Mouse (Mus musculus): ENCODE results near the gene Irs1. TPM values are rescaled to one million over a fixed set of nuclear protein-coding genes. Genes with fewer than 3 reads are reported as not detected.
A peak's percentile ranks its signal among the peaks of the same experiment; 100 is the strongest.

The Irs1 gene
- polyA plus RNA-seq, 1 experiment from 2014 or later: 7.2 TPM

- Histone ChIP-seq H3K36me3 (ENCODE audit: control insufficient read depth, insufficient read depth, low read length) (no peaks in the 10 kb centered on the region), H3K9me3 (ENCODE audit: control insufficient read depth, low read length) (no peaks in the 10 kb centered on the region), H3K27ac (ENCODE audit: low read depth, low read length) (no peak overlapping the region), H3K4me3 (ENCODE audit: low read length) (no peak overlapping the region), H3K4me2 (ENCODE audit: low read length) (no peak overlapping the region), H3K4me1 (ENCODE audit: control insufficient read depth, insufficient read depth, low read depth, low read length) (peaks cover 4% of the 10 kb centered on the region), H3K27me3 (replicated peaks; ENCODE audit: control insufficient read depth, insufficient read depth, low read length) (no peaks in the 10 kb centered on the region), H3K9ac (ENCODE audit: low read depth, low read length) (no peak overlapping the region)
- ATAC-seq: no peak
- WGBS: 35% methylated on average over 1 of the region's 1 CpGs
Observed at GRCm38 (mm10) chr1:82262331-82262730, 28.9 kb downstream of the Irs1 start.

- Histone ChIP-seq H3K4me1 (ENCODE audit: control insufficient read depth, insufficient read depth, low read depth, low read length) (peaks cover 5% of the 10 kb centered on the region), H3K36me3 (ENCODE audit: control insufficient read depth, insufficient read depth, low read length) (no peaks in the 10 kb centered on the region), H3K27ac (ENCODE audit: low read depth, low read length) (no peak overlapping the region), H3K4me3 (ENCODE audit: low read length) (no peak overlapping the region), H3K9me3 (ENCODE audit: control insufficient read depth, low read length) (no peaks in the 10 kb centered on the region), H3K9ac (ENCODE audit: low read depth, low read length) (no peak overlapping the region), H3K27me3 (replicated peaks; ENCODE audit: control insufficient read depth, insufficient read depth, low read length) (no peaks in the 10 kb centered on the region), H3K4me2 (ENCODE audit: low read length) (no peak overlapping the region)
- ATAC-seq: no peak
- 90% methylated on average over 5 of the region's 5 CpGs for WGBS
Observed at GRCm38 (mm10) chr1:82261638-82262037, 29.6 kb downstream of the Irs1 start.

- H3K4me1 ChIP-seq (ENCODE audit: control insufficient read depth, insufficient read depth, low read depth, low read length): peaks cover 5% of the 10 kb centered on the region
- 44% methylated on average over 9 of the region's 9 CpGs for WGBS
- H3K9ac ChIP-seq (ENCODE audit: low read depth, low read length): no peak overlapping the region
- no peak overlapping the region for H3K4me2 ChIP-seq (ENCODE audit: low read length)
- no peak overlapping the region for H3K4me3 ChIP-seq (ENCODE audit: low read length)
- H3K36me3 ChIP-seq (ENCODE audit: control insufficient read depth, insufficient read depth, low read length): no peaks in the 10 kb centered on the region
- H3K27ac ChIP-seq (ENCODE audit: low read depth, low read length): no peak overlapping the region
- no peaks in the 10 kb centered on the region for H3K9me3 ChIP-seq (ENCODE audit: control insufficient read depth, low read length)
- ATAC-seq: peak; percentile 85
- no peaks in the 10 kb centered on the region for H3K27me3 ChIP-seq (replicated peaks; ENCODE audit: control insufficient read depth, insufficient read depth, low read length)
Observed at GRCm38 (mm10) chr1:82261053-82261618, 30.1 kb downstream of the Irs1 start.

GRCm38 (mm10) chr1:82260055-82260454 is 31.2 kb downstream of the Irs1 start:
- H3K4me3 ChIP-seq (ENCODE audit: low read length): no peak overlapping the region
- no peak overlapping the region for H3K27ac ChIP-seq (ENCODE audit: low read depth, low read length)
- no peak for ATAC-seq
- 67% methylated on average over 3 of the region's 3 CpGs for WGBS
- H3K9ac ChIP-seq (ENCODE audit: low read depth, low read length): no peak overlapping the region
- H3K36me3 ChIP-seq (ENCODE audit: control insufficient read depth, insufficient read depth, low read length): no peaks in the 10 kb centered on the region
- H3K4me2 ChIP-seq (ENCODE audit: low read length): no peak overlapping the region
- H3K9me3 ChIP-seq (ENCODE audit: control insufficient read depth, low read length): no peaks in the 10 kb centered on the region
- H3K4me1 ChIP-seq (ENCODE audit: control insufficient read depth, insufficient read depth, low read depth, low read length): peaks cover 5% of the 10 kb centered on the region
- no peaks in the 10 kb centered on the region for H3K27me3 ChIP-seq (replicated peaks; ENCODE audit: control insufficient read depth, insufficient read depth, low read length)

GRCm38 (mm10) chr1:82258331-82258730 is 32.9 kb downstream of the Irs1 start:
- H3K9ac ChIP-seq (ENCODE audit: low read depth, low read length): no peak overlapping the region
- no peaks in the 10 kb centered on the region for H3K9me3 ChIP-seq (ENCODE audit: control insufficient read depth, low read length)
- no peak overlapping the region for H3K4me3 ChIP-seq (ENCODE audit: low read length)
- H3K4me2 ChIP-seq (ENCODE audit: low read length): no peak overlapping the region
- no peaks in the 10 kb centered on the region for H3K27me3 ChIP-seq (replicated peaks; ENCODE audit: control insufficient read depth, insufficient read depth, low read length)
- peaks cover 5% of the 10 kb centered on the region for H3K4me1 ChIP-seq (ENCODE audit: control insufficient read depth, insufficient read depth, low read depth, low read length)
- no peak overlapping the region for H3K27ac ChIP-seq (ENCODE audit: low read depth, low read length)
- no peak for ATAC-seq
- WGBS: 46% methylated on average over 7 of the region's 7 CpGs
- H3K36me3 ChIP-seq (ENCODE audit: control insufficient read depth, insufficient read depth, low read length): no peaks in the 10 kb centered on the region

- 61% methylated on average over 5 of the region's 5 CpGs for WGBS
- no peak overlapping the region for H3K27ac ChIP-seq (ENCODE audit: low read depth, low read length)
- no peaks in the 10 kb centered on the region for H3K9me3 ChIP-seq (ENCODE audit: control insufficient read depth, low read length)
- no peaks in the 10 kb centered on the region for H3K36me3 ChIP-seq (ENCODE audit: control insufficient read depth, insufficient read depth, low read length)
- H3K4me2 ChIP-seq (ENCODE audit: low read length): no peak overlapping the region
- H3K4me1 ChIP-seq (ENCODE audit: control insufficient read depth, insufficient read depth, low read depth, low read length): peaks cover 5% of the 10 kb centered on the region
- H3K27me3 ChIP-seq (replicated peaks; ENCODE audit: control insufficient read depth, insufficient read depth, low read length): no peaks in the 10 kb centered on the region
- no peak overlapping the region for H3K9ac ChIP-seq (ENCODE audit: low read depth, low read length)
- H3K4me3 ChIP-seq (ENCODE audit: low read length): no peak overlapping the region
- no peak for ATAC-seq
Observed at GRCm38 (mm10) chr1:82257457-82257856, 33.8 kb downstream of the Irs1 start.

GRCm38 (mm10) chr1:82253789-82254445 is 37.3 kb downstream of the Irs1 start:
- 85% methylated on average over 9 of the region's 9 CpGs for WGBS
- Histone ChIP-seq H3K4me2 (ENCODE audit: low read length) (no peak overlapping the region), H3K27ac (ENCODE audit: low read depth, low read length) (no peak overlapping the region), H3K4me3 (ENCODE audit: low read length) (no peak overlapping the region), H3K4me1 (ENCODE audit: control insufficient read depth, insufficient read depth, low read depth, low read length) (peaks cover 2% of the 10 kb centered on the region), H3K9me3 (ENCODE audit: control insufficient read depth, low read length) (no peaks in the 10 kb centered on the region), H3K36me3 (ENCODE audit: control insufficient read depth, insufficient read depth, low read length) (no peaks in the 10 kb centered on the region), H3K9ac (ENCODE audit: low read depth, low read length) (no peak overlapping the region), H3K27me3 (replicated peaks; ENCODE audit: control insufficient read depth, insufficient read depth, low read length) (no peaks in the 10 kb centered on the region)
- ATAC-seq: 0 out of 2 replicates have a peak, but pooled peaks have one; percentile 26

- Histone ChIP-seq H3K9ac (ENCODE audit: low read depth, low read length) (no peak overlapping the region), H3K4me1 (ENCODE audit: control insufficient read depth, insufficient read depth, low read depth, low read length) (no peaks in the 10 kb centered on the region), H3K27me3 (replicated peaks; ENCODE audit: control insufficient read depth, insufficient read depth, low read length) (no peaks in the 10 kb centered on the region), H3K9me3 (ENCODE audit: control insufficient read depth, low read length) (no peaks in the 10 kb centered on the region), H3K36me3 (ENCODE audit: control insufficient read depth, insufficient read depth, low read length) (no peaks in the 10 kb centered on the region), H3K4me3 (ENCODE audit: low read length) (no peak overlapping the region), H3K4me2 (ENCODE audit: low read length) (no peak overlapping the region), H3K27ac (ENCODE audit: low read depth, low read length) (no peak overlapping the region)
- ATAC-seq: no peak
- 45% methylated on average over 10 of the region's 10 CpGs for WGBS
Observed at GRCm38 (mm10) chr1:82247221-82247951, 43.8 kb downstream of the Irs1 start.

- Histone ChIP-seq H3K36me3 (ENCODE audit: control insufficient read depth, insufficient read depth, low read length) (no peaks in the 10 kb centered on the region), H3K4me3 (ENCODE audit: low read length) (no peak overlapping the region), H3K27me3 (replicated peaks; ENCODE audit: control insufficient read depth, insufficient read depth, low read length) (no peaks in the 10 kb centered on the region), H3K4me2 (ENCODE audit: low read length) (no peak overlapping the region), H3K9me3 (ENCODE audit: control insufficient read depth, low read length) (no peaks in the 10 kb centered on the region), H3K4me1 (ENCODE audit: control insufficient read depth, insufficient read depth, low read depth, low read length) (no peaks in the 10 kb centered on the region), H3K9ac (ENCODE audit: low read depth, low read length) (no peak overlapping the region), H3K27ac (ENCODE audit: low read depth, low read length) (no peak overlapping the region)
- WGBS: 75% methylated on average over 5 of the region's 5 CpGs
- no peak for ATAC-seq
Observed at GRCm38 (mm10) chr1:82245002-82245401, 46.2 kb downstream of the Irs1 start.

Data from hindbrain, embryonic 16.5 days (tissue).